Mouse (Mus musculus) kidney, postnatal 36 days (tissue): ENCODE measurements at regions not wholly inside any gene's neighbourhood (a gene's known extent, or its start where the extent isn't known, plus 50 kb on each side); places are given as distances from the start of the nearest gene placed in this dataset.

ENCODE experiments used
- DNase-seq, 2 experiments: peaks; one replicate each; pipeline ENCODE4 v3.0.0; 2021 to 2022; ENCODE audit warnings: mixed read lengths in 2 of 2

DNA sequence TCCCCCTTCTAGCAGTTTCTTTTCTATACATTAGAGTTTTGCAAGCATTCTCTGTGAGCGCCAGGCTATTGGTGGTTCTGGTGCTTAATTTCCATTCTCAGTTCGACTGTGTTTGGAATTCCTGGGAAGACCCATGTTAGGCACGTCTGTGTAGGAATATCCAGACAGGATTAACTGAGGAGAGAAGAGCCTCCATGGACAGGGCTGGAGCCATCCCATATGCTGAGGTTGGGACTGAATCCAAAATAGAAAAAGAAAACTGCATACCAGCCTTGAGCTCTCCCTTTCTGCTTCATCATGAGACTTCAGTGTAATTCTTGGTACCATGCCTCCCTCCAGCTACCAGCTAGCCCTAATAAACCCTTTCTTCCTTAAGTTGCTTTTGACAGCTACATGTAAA lies 595.3 kb downstream of the Dok5 start:
- no peak for DNase-seq

DNA sequence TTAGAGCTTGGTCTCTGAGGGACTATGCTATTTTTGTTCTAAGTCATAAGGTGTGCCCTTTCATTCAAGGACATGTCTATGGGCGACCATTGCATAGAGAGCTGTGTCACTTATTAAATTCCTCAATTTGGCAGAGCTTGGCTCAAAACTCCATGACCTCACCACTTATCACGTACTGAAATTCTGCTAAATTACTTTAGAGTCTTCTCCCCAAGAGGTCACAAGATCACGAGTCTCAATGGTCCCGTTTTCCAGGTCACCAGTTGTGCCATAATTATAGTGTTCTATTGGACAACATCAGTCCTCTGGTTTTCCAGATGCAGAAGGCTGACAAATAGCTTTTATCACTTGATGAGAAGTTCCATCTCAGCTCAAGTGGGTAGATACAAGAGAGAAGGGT lies 576.9 kb downstream of the Dok5 start:
- no peak for DNase-seq

- DNase-seq = no peak
These were observed 574.4 kb downstream of the Dok5 start for GRCm38 (mm10) chr2:171306000-171306399.

DNA sequence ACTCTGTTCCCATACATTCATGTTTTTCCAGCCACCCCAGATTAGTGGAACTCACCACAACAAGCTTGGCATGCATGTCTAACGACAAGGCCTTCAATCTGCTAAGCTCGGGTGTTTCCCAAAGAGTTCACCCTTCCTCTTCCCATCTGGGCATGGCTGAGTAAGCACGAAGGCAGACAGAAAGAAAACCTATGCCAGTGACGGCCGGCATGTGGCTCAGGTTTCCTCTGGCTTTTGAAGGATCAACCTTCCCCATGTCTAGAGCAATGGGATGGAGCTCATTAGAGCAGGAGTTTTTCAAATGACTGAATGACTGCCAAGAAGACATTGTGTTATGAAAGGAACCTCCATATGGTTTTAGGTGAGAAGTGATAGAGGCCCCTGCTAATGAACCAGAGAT lies 566.9 kb downstream of the Dok5 start:
- DNase-seq = no peak

DNA sequence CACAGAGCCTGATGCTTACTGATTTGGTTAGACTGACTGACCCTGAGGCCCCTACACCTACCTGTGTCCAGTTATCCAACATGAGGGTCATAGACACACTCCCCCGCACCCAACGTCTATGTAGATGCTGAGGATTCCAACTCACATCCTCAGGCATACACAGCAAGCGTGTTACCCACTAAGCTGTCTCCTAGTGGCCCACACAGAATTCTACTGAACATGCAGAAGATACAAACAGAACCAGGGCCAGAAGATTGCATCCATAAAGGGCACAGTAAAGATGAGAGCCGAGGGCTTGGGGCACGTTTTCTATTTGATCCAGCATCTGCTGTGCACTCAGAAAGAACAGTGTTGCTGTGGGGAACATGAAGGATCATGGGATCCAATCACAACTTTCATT lies 564.0 kb downstream of the Dok5 start:
- no peak for DNase-seq

DNA sequence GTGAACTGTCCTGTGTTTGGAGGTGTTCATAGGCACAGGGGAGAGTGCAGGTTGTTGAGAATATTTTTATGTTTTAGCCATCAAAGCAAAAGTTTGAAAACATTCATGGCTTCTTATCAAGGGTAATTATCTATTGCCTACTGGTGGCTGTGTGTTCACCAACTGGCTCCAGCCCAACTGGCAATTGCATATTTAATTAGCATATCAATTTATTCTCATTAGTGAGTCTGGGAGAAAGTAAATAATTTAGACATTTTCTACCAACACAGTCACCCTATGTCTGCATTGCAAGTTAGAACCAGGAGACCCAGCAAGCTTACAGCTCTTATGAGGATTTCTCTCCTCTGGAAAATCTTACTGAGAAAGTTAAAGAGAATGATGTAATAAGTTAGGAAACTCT lies 561.0 kb downstream of the Dok5 start:
- no peak for DNase-seq

DNA sequence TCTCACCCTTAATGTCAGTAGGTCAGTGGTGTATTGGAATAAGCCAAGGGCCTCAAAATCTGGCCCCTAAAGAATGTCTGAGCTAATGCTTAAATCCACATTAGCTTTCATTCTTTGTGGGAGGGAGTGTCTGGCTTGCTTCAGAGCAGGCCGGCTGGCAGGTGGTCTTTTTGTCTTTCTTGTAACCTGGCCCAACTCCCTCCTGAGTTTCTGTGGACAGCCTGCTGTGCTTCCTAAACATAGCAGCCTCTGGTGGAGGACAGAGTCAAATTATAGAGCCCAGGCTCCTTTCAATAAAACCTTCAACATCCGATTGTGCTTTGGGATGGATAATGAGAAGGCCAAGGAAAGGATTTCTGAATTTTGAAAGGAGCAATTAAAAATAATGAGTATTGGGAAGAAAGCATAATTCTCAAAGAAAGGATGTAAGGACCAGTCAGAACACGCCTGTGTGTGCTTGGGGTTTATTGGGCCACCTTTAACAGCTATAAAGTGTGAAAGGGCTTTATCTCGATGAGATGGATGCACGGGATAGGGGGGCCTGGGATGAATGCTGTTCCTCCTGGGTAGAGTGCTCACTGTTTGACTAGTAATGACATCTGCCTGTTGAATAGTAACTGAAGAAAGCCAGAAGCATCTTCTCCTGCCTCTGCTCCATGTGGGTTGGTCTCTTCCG lies 554.2 kb downstream of the Dok5 start:
- no peak for DNase-seq

GRCm38 (mm10) chr2:171280132-171280531 lies 548.5 kb downstream of the Dok5 start:
- no peak for DNase-seq

DNA sequence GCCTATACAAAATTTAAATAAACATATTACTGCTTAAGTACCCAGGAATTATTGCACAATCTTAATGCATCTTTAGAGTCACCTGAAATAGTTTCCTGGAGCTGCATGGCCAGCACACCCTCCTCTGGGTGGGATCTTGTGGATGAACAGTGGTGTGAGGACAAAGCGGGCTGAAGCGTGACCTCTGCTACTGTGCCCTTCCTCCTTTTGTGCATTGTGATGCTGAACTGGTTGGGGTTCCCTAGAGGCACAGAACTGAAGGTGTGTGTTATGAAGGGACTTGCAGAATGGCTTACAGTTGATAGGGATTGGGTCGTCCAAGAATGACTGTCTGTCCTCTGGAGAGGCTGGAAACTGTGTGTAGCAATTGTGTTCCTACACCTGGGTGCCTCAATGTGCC lies 547.7 kb downstream of the Dok5 start:
- DNase-seq = no peak

- DNase-seq = no peak
These were observed 521.6 kb downstream of the Dok5 start for GRCm38 (mm10) chr2:171253194-171253593.

GRCm38 (mm10) chr2:171245391-171245790 lies 513.8 kb downstream of the Dok5 start:
- no peak for DNase-seq

- no peak for DNase-seq
These were observed 510.7 kb downstream of the Dok5 start for GRCm38 (mm10) chr2:171242356-171242755.

- DNase-seq = no peak
These were observed 505.8 kb downstream of the Dok5 start for GRCm38 (mm10) chr2:171237276-171237960.

GRCm38 (mm10) chr2:171232812-171233211 lies 501.2 kb downstream of the Dok5 start:
- no peak for DNase-seq

- DNase-seq = no peak
These were observed 499.9 kb downstream of the Dok5 start for GRCm38 (mm10) chr2:171231288-171232050.

- no peak for DNase-seq
These were observed 498.9 kb downstream of the Dok5 start for GRCm38 (mm10) chr2:171230536-171230935.

GRCm38 (mm10) chr2:171228229-171228628 lies 496.6 kb downstream of the Dok5 start:
- DNase-seq = no peak

DNA sequence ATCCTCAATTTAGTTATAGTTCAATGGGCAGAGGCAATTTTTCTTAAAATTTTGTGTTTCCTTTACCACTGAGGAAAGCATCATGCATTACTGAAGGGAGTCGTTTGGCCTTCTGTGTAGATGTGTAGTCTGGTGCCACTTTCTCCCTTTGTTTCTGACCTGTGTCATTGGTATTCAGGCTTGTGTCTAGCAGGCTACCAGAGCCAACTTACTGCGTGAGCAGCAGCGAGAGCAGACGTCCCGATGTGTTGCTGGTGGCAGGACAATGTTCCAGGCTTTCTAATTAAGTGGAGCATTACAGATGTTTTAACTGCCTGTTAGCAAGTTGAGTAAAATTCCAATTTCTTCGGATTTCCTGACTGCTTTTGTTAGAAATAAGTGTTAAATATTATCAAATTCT lies 482.2 kb downstream of the Dok5 start:
- no peak for DNase-seq

DNA sequence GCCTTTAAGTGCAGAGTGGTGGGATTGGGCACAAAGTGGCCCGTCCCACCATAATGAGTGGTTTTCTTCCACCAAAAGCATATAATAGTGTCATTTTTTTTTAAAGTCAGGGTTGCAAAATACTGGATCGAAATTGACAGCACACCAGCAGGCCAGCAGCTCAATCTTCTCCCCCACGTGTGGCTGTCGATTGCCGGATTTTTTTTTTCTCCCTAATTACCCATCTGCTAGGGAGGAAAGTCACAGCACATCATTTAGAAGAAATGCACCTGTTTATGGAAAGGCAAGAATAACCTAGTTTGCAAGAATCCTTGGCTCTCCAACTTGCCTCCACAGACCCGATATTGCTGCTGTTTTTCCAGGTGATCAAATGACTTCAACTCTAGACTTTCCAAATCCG lies 464.9 kb downstream of the Dok5 start:
- DNase-seq = no peak

DNA sequence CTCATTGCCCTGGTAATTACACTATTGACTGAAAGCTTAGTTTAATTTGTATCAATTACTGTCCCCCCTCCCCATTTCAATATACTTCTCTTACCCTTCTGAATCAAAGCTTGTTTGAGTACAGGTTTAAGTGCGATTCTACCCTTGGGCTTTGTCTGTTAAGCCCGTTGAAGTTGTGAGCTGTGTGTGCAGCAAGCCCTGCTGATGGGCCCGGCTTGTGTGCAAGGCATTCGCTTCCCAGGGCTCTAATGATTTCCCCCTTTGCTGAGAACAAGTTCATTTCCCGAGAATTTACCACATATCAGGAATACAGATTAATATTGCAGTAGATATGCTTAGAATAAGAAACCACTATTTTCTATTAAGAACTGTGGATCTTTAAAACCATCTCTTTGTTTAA lies 460.6 kb downstream of the Dok5 start:
- DNase-seq = no peak
